In genomic region chr10:106468956-106469721, GRCm38 (mm10) we compare ENCODE assay signal across 7 mouse cellular contexts. TPM values are rescaled to one million over a fixed set of nuclear protein-coding genes. Genes with fewer than 3 reads are reported as not detected.
DNase-seq lines count a peak whose midpoint lies in the region; ATAC-seq and TF ChIP-seq lines count a peak whose summit lies in the region.

No protein-coding gene starts in this region.

- no peak for TF ChIP-seq EP300 in heart, postnatal 0 days (IDR thresholded peaks at IDR 0.05; ENCODE audit: low read depth)

- H3K9me3 ChIP-seq in embryonic facial prominence, embryonic 14.5 days (ENCODE audit: control insufficient read depth, low read length): no peaks in the 10 kb centered on the region
- no peaks in the 10 kb centered on the region for H3K9me3 ChIP-seq in heart, postnatal 0 days (replicated peaks; ENCODE audit: control insufficient read depth, low read length)
- H3K9me3 ChIP-seq in liver, embryonic 11.5 days (ENCODE audit: control insufficient read depth, low read length): no peaks in the 10 kb centered on the region

- peak overlapping the region; percentile 55 for H3K4me3 ChIP-seq in embryonic facial prominence, embryonic 14.5 days (ENCODE audit: low read depth, low read length)
- peak overlapping the region; percentile 48 for H3K4me3 ChIP-seq in heart, postnatal 0 days (ENCODE audit: low read depth, low read length)
- peak overlapping the region; percentile 34; the same call in 1 of the 2 replicates for H3K4me3 ChIP-seq in liver, embryonic 11.5 days (ENCODE audit: low read depth, low read length)

- H3K4me2 ChIP-seq in embryonic facial prominence, embryonic 14.5 days (ENCODE audit: low read depth, low read length): peak overlapping the region; percentile 89
- H3K4me2 ChIP-seq in heart, postnatal 0 days (ENCODE audit: low read depth, low read length): peak overlapping the region; percentile 63
- peak overlapping the region; percentile 62 for H3K4me2 ChIP-seq in liver, embryonic 11.5 days

- peaks cover 7% of the 10 kb centered on the region for H3K4me1 ChIP-seq in embryonic facial prominence, embryonic 14.5 days (ENCODE audit: control insufficient read depth, insufficient read depth, low read length)
- peaks cover 8% of the 10 kb centered on the region; the same call in 1 of the 2 replicates for H3K4me1 ChIP-seq in heart, postnatal 0 days (ENCODE audit: control insufficient read depth, insufficient read depth)
- no peaks in the 10 kb centered on the region for H3K4me1 ChIP-seq in liver, embryonic 11.5 days (replicated peaks; ENCODE audit: control insufficient read depth, insufficient read depth, low read length)

- H3K27ac ChIP-seq in embryonic facial prominence, embryonic 14.5 days (replicated peaks; ENCODE audit: low read depth, low read length): no peak overlapping the region
- no peak overlapping the region for H3K27ac ChIP-seq in heart, postnatal 0 days (ENCODE audit: low read depth)
- no peak overlapping the region for H3K27ac ChIP-seq in liver, embryonic 11.5 days (ENCODE audit: low read depth, low read length)

- peaks cover 24% of the 10 kb centered on the region for H3K27me3 ChIP-seq in embryonic facial prominence, embryonic 14.5 days (replicated peaks; ENCODE audit: control insufficient read depth, insufficient read depth, low read length)
- peaks cover 5% of the 10 kb centered on the region; the same call in 1 of the 2 replicates for H3K27me3 ChIP-seq in heart, postnatal 0 days (ENCODE audit: control insufficient read depth, insufficient read depth, low read length)
- H3K27me3 ChIP-seq in liver, embryonic 11.5 days (replicated peaks; ENCODE audit: control insufficient read depth, insufficient read depth, low read length): peaks cover 22% of the 10 kb centered on the region; the same call in 1 of the 2 replicates

- ATAC-seq in embryonic facial prominence, embryonic 14.5 days (ENCODE audit: low read depth): peak; percentile 81
- ATAC-seq in heart, postnatal 0 days (ENCODE audit: insufficient read depth, low read depth): no peak
- ATAC-seq in liver, embryonic 11.5 days (replicated peaks; ENCODE audit: low FRiP score): no peak

- WGBS in embryonic facial prominence, embryonic 14.5 days: 1% methylated on average over 19 of the region's 19 CpGs
- 3% methylated on average over 19 of the region's 19 CpGs for WGBS in heart, postnatal 0 days
- 9% methylated on average over 19 of the region's 19 CpGs for WGBS in liver, embryonic 11.5 days

- no peaks in the 10 kb centered on the region for H3K36me3 ChIP-seq in embryonic facial prominence, embryonic 14.5 days (ENCODE audit: control insufficient read depth, insufficient read depth, low read length)
- no peaks in the 10 kb centered on the region for H3K36me3 ChIP-seq in heart, postnatal 0 days (replicated peaks; ENCODE audit: control insufficient read depth, insufficient read depth, low read length)
- no peaks in the 10 kb centered on the region for H3K36me3 ChIP-seq in liver, embryonic 11.5 days (ENCODE audit: control insufficient read depth, insufficient read depth, low read length)

- peak overlapping the region; percentile 56; the same call in 1 of the 2 replicates for H3K9ac ChIP-seq in embryonic facial prominence, embryonic 14.5 days (ENCODE audit: low read depth, low read length)
- no peak overlapping the region for H3K9ac ChIP-seq in heart, postnatal 0 days (replicated peaks; ENCODE audit: low read depth, low read length)
- no peak overlapping the region for H3K9ac ChIP-seq in liver, embryonic 11.5 days (ENCODE audit: low read depth, low read length)

- no peak for TF ChIP-seq CTCF in heart, postnatal 0 days (IDR thresholded peaks at IDR 0.05; ENCODE audit: low read depth)

- DNase-seq in cerebellum, adult 9-10 months: peak; percentile 90
- peak; percentile 43 for DNase-seq in embryonic facial prominence, embryonic 14.5 days (ENCODE audit: low spot score)
- no peak for DNase-seq in heart, postnatal 0 days (ENCODE audit: low spot score)
- DNase-seq in kidney, postnatal 25 days: peak; percentile 11 to 42
- DNase-seq in liver, embryonic 11.5 days (ENCODE audit: low spot score): peak; percentile 31
- DNase-seq in right cerebral cortex, postnatal 10 days (ENCODE audit: low spot score in 2 of 2): peak; percentile 86 to 92
- no peak for DNase-seq in urinary bladder, postnatal 14 days (ENCODE audit: low spot score)

RNA-seq across cellular contexts. Expression of gene Ppfia2, which starts 1.0 kb away (rescaled TPM):
- polyA plus RNA-seq in embryonic facial prominence, embryonic 14.5 days (2014; fragmentation: Nextera tagmentation; extraction: Ambion mirVana): 2.3 and 2.9 TPM in 2 replicates
- total RNA-seq in heart, postnatal 0 days (2014; rRNA removed; ENCODE audit: low replicate concordance): 2.2 TPM in 1 of 2 replicates, not detected in the other
- polyA plus RNA-seq in heart, postnatal 0 days (2015; fragmentation: Nextera tagmentation; extraction: Ambion mirVana): 0.19 and 0.20 TPM in 2 replicates
- 0.19 and 0.23 TPM in 2 replicates for polyA plus RNA-seq in liver, embryonic 11.5 days (2014; fragmentation: Nextera tagmentation; extraction: Ambion mirVana)

Comparison
In these comparisons a context has a peak if more than half of its experiments do, and no peak if none do; other contexts are left out.
1. DNase-seq: peak in cerebellum, adult 9-10 months (single experiment), embryonic facial prominence, embryonic 14.5 days (single experiment), kidney, postnatal 25 days (2 of 2), liver, embryonic 11.5 days (single experiment) and right cerebral cortex, postnatal 10 days (2 of 2); none in heart, postnatal 0 days (single experiment) and urinary bladder, postnatal 14 days (single experiment).
2. Peak in every context shown above with its lines, with median percentiles within 50 percentile points of each other: H3K4me2 ChIP-seq and H3K4me3 ChIP-seq.